Mouse (Mus musculus): ENCODE measurements around the gene Tbc1d22a. TPM values are rescaled to one million over a fixed set of nuclear protein-coding genes. Genes with fewer than 3 reads are reported as not detected.

Gene Tbc1d22a
- total RNA-seq, 1 experiment: 19.2 TPM

DNA sequence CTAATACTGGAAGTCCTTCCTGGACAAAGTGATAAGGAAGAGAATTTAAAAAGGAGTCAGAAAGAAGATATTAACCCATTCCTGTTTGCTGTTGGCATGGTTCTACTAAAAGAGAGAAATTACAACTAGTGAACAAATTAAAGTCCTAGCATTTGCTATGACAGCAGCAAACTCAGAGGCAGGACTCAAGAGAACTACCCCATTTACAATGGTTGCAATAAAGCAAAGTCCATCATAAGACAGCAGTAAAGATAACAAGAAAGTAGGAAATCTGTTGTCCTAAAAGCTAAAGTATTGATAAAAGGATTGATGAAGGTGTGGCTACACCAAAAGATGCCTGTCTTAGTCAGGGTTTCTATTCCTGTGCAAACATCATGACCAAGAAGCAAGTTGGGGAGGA is 286.3 kb downstream of the Tbc1d22a start:
- Histone ChIP-seq H3K27ac (ENCODE audit: insufficient read depth, low read depth, low read length, poor library complexity, severe bottlenecking) (no peak overlapping the region), H3K9ac (ENCODE audit: insufficient read depth, low read depth, low read length, poor library complexity, severe bottlenecking) (no peak overlapping the region), H3K4me3 (ENCODE audit: insufficient read depth in 1 of 2, low read depth in 1 of 2, low read length in 2 of 2, poor library complexity in 1 of 2, severe bottlenecking in 1 of 2) (no peak overlapping the region), H3K4me1 (ENCODE audit: control insufficient read depth in 2 of 2, insufficient read depth in 2 of 2, low read length in 2 of 2, poor library complexity in 1 of 2) (no peaks in the 10 kb centered on the region), H3K36me3 (ENCODE audit: control insufficient read depth, insufficient read depth, low read length, poor library complexity, severe bottlenecking) (no peaks in the 10 kb centered on the region), H3K9me3 (ENCODE audit: control insufficient read depth, insufficient read depth, low read depth, low read length) (no peaks in the 10 kb centered on the region)
- in situ Hi-C loops (cut with MboI; ENCODE audit: low sequenced_read_pairs in 2 of 2, unreplicated experiment in 2 of 2): no loop called here
- DNase-seq (ENCODE audit: low read depth, low spot score): no peak
- TF ChIP-seq ZNF384 (IDR thresholded peaks at IDR 0.05; ENCODE audit: low read depth, low read length) (no peak), HCFC1 (IDR thresholded peaks at IDR 0.05; ENCODE audit: borderline replicate concordance, insufficient read depth, low read length) (no peak), MAFK (IDR thresholded peaks at IDR 0.05; ENCODE audit: insufficient read depth, low read depth, low read length) (no peak), ZC3H11A (IDR thresholded peaks at IDR 0.05; ENCODE audit: borderline replicate concordance, low read depth, low read length) (no peak), CHD2 (IDR thresholded peaks at IDR 0.05; ENCODE audit: low read depth, low read length) (no peak)

DNA sequence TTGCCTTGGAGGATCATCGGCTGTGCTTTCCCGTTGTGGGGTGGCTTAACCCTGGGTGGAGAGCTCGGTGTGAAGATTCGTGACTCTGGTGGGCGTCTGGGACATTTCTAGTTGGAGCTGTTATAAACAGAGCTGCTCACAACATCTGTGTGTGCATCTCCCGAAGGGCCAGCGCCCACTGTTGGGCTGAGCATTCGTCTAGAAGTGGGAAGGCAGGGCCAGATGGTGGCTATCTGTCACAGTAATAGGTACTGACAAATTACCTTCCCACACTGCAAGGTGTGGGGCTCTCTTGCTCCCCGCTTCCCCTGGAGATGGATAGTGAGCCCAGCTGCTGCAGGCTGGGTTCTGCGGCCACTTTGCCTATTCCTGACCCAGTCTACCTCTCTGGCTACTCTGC is 289.2 kb downstream of the Tbc1d22a start:
- Histone ChIP-seq H3K4me3 (ENCODE audit: insufficient read depth in 1 of 2, low read depth in 1 of 2, low read length in 2 of 2, poor library complexity in 1 of 2, severe bottlenecking in 1 of 2) (no peak overlapping the region), H3K9me3 (ENCODE audit: control insufficient read depth, insufficient read depth, low read depth, low read length) (no peaks in the 10 kb centered on the region), H3K27ac (ENCODE audit: insufficient read depth, low read depth, low read length, poor library complexity, severe bottlenecking) (no peak overlapping the region), H3K4me1 (ENCODE audit: control insufficient read depth in 2 of 2, insufficient read depth in 2 of 2, low read length in 2 of 2, poor library complexity in 1 of 2) (no peaks in the 10 kb centered on the region), H3K36me3 (ENCODE audit: control insufficient read depth, insufficient read depth, low read length, poor library complexity, severe bottlenecking) (no peaks in the 10 kb centered on the region), H3K9ac (ENCODE audit: insufficient read depth, low read depth, low read length, poor library complexity, severe bottlenecking) (no peak overlapping the region)
- TF ChIP-seq ZNF384 (IDR thresholded peaks at IDR 0.05; ENCODE audit: low read depth, low read length) (no peak), CHD2 (IDR thresholded peaks at IDR 0.05; ENCODE audit: low read depth, low read length) (no peak), MAFK (IDR thresholded peaks at IDR 0.05; ENCODE audit: insufficient read depth, low read depth, low read length) (no peak), ZC3H11A (IDR thresholded peaks at IDR 0.05; ENCODE audit: borderline replicate concordance, low read depth, low read length) (no peak), HCFC1 (IDR thresholded peaks at IDR 0.05; ENCODE audit: borderline replicate concordance, insufficient read depth, low read length) (no peak)
- in situ Hi-C loops (cut with MboI; ENCODE audit: low sequenced_read_pairs in 2 of 2, unreplicated experiment in 2 of 2): no loop called here
- no peak for DNase-seq (ENCODE audit: low read depth, low spot score)

DNA sequence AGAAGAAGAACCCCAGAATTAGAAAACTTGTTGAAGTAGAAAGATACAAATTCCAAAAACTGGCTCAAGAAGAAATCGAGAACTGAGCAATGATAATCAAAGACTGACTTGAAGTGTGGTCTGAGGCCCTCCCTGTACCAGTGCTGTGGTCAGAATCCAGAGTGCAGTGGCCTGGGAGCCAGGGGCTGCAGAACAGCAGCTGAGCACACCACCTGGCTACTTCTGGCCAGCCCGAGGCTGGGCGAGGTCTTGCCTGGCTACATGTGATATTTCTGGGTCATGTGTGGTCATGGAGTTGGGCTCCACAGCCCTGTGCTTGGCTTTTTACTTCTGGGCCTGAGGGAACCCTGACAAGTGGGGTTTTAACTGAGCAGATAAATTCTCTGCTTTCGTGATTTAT is 292.4 kb downstream of the Tbc1d22a start:
- Histone ChIP-seq H3K4me1 (ENCODE audit: control insufficient read depth in 2 of 2, insufficient read depth in 2 of 2, low read length in 2 of 2, poor library complexity in 1 of 2) (no peaks in the 10 kb centered on the region), H3K36me3 (ENCODE audit: control insufficient read depth, insufficient read depth, low read length, poor library complexity, severe bottlenecking) (no peaks in the 10 kb centered on the region), H3K9ac (ENCODE audit: insufficient read depth, low read depth, low read length, poor library complexity, severe bottlenecking) (no peak overlapping the region), H3K27ac (ENCODE audit: insufficient read depth, low read depth, low read length, poor library complexity, severe bottlenecking) (no peak overlapping the region), H3K4me3 (ENCODE audit: insufficient read depth in 1 of 2, low read depth in 1 of 2, low read length in 2 of 2, poor library complexity in 1 of 2, severe bottlenecking in 1 of 2) (no peak overlapping the region), H3K9me3 (ENCODE audit: control insufficient read depth, insufficient read depth, low read depth, low read length) (no peaks in the 10 kb centered on the region)
- in situ Hi-C loops (cut with MboI; ENCODE audit: low sequenced_read_pairs in 2 of 2, unreplicated experiment in 2 of 2): no loop called here
- no peak for DNase-seq (ENCODE audit: low read depth, low spot score)
- TF ChIP-seq HCFC1 (IDR thresholded peaks at IDR 0.05; ENCODE audit: borderline replicate concordance, insufficient read depth, low read length) (no peak), ZNF384 (IDR thresholded peaks at IDR 0.05; ENCODE audit: low read depth, low read length) (no peak), CHD2 (IDR thresholded peaks at IDR 0.05; ENCODE audit: low read depth, low read length) (no peak), MAFK (IDR thresholded peaks at IDR 0.05; ENCODE audit: insufficient read depth, low read depth, low read length) (no peak), ZC3H11A (IDR thresholded peaks at IDR 0.05; ENCODE audit: borderline replicate concordance, low read depth, low read length) (no peak)

DNA sequence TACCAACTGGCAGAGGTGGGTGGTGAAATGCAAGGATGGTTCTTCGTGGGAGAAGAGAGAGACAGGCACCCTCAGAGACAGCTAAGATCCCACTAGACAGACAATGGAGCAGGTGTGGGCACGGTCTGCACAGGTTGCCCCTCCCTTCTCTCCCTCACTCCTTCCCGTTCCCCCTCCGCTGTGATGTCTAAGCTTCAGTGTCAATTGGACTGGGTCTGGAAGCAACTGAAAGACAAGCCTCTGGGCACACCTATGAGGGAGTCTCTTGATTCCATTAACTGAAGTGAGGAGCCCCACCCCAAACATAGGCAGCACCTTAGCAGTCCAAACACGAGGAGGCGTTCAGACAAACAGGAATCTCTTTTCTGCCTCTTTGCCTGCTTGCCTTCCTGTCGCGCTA is 293.3 kb downstream of the Tbc1d22a start:
- DNase-seq (ENCODE audit: low read depth, low spot score): no peak
- H3K4me1 ChIP-seq (ENCODE audit: control insufficient read depth in 2 of 2, insufficient read depth in 2 of 2, low read length in 2 of 2, poor library complexity in 1 of 2): no peaks in the 10 kb centered on the region
- in situ Hi-C loops (cut with MboI; ENCODE audit: low sequenced_read_pairs in 2 of 2, unreplicated experiment in 2 of 2): no loop called here

More for the DNA sequence above, 293.3 kb downstream of the Tbc1d22a start:
- Histone ChIP-seq H3K4me3 (ENCODE audit: insufficient read depth in 1 of 2, low read depth in 1 of 2, low read length in 2 of 2, poor library complexity in 1 of 2, severe bottlenecking in 1 of 2) (no peak overlapping the region), H3K36me3 (ENCODE audit: control insufficient read depth, insufficient read depth, low read length, poor library complexity, severe bottlenecking) (no peaks in the 10 kb centered on the region), H3K9me3 (ENCODE audit: control insufficient read depth, insufficient read depth, low read depth, low read length) (no peaks in the 10 kb centered on the region), H3K27ac (ENCODE audit: insufficient read depth, low read depth, low read length, poor library complexity, severe bottlenecking) (no peak overlapping the region), H3K9ac (ENCODE audit: insufficient read depth, low read depth, low read length, poor library complexity, severe bottlenecking) (no peak overlapping the region)
- TF ChIP-seq ZNF384 (IDR thresholded peaks at IDR 0.05; ENCODE audit: low read depth, low read length) (no peak), CHD2 (IDR thresholded peaks at IDR 0.05; ENCODE audit: low read depth, low read length) (no peak), MAFK (IDR thresholded peaks at IDR 0.05; ENCODE audit: insufficient read depth, low read depth, low read length) (no peak), ZC3H11A (IDR thresholded peaks at IDR 0.05; ENCODE audit: borderline replicate concordance, low read depth, low read length) (no peak), HCFC1 (IDR thresholded peaks at IDR 0.05; ENCODE audit: borderline replicate concordance, insufficient read depth, low read length) (no peak)

All from ES-E14 (cell line).